Mouse (Mus musculus): ENCODE measurements at regions not wholly inside any gene's neighbourhood (a gene's known extent, or its start where the extent isn't known, plus 50 kb on each side); places are given as distances from the start of the nearest gene placed in this dataset.

DNA sequence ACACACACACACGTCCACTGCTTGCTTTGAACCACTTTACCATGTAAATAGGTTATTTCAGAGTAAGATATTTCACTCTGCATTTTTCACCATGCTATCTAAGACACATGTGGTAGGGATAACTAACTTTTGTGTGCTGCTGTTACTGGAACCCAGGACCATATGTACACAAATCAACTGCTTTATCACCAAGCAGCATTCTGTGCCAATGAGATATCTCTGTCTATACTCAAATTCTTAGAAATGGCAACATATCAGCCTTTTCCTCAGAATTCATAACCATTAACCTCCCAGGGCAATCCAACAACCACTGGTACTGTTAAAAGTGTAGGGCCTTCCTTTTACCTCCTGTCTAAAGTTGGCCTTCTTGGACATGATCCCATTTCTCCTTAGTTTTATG, 84.2 kb upstream of the Gria3 start:
- H3K36me3 ChIP-seq (ENCODE audit: control insufficient read depth in 1 of 2, insufficient read depth in 2 of 2, low read length in 2 of 2), result no peaks in the 10 kb centered on the region; a peak in 1 of 4 replicates
- H3K4me1 ChIP-seq (ENCODE audit: control insufficient read depth in 1 of 2, insufficient read depth in 2 of 2, low read length in 2 of 2), result peaks cover 0 to 3% of the 10 kb centered on the region in 2 experiments; a peak in 1 of 4 replicates
- H3K79me2 ChIP-seq (ENCODE audit: control insufficient read depth, insufficient read depth, low read length, poor library complexity), result no peaks in the 10 kb centered on the region
- no peak for DNase-seq (ENCODE audit: low read depth, low spot score)
- no peak overlapping the region for H3K27ac ChIP-seq (ENCODE audit: control insufficient read depth, low read depth, low read length)
- H3K27me3 ChIP-seq (ENCODE audit: control insufficient read depth in 1 of 2, insufficient read depth in 2 of 2, low read length in 2 of 2), result no peaks in the 10 kb centered on the region
- H3K9ac ChIP-seq (ENCODE audit: control insufficient read depth, low read depth, low read length, poor library complexity, severe bottlenecking), result no peak overlapping the region
- no peak overlapping the region for H3K4me3 ChIP-seq (ENCODE audit: control insufficient read depth in 1 of 2, insufficient read depth in 1 of 2, low read depth in 2 of 2, low read length in 2 of 2)
- TF ChIP-seq JUND (IDR thresholded peaks at IDR 0.05; ENCODE audit: low read depth, low read length), result no peak
- no peak for TF ChIP-seq ZNF384 (IDR thresholded peaks at IDR 0.05; ENCODE audit: low read depth, low read length)
- TF ChIP-seq ETS1 (IDR thresholded peaks at IDR 0.05; ENCODE audit: low read depth, low read length), result no peak
- 0 out of 2 replicates have a peak, but pooled peaks have one; percentile 24 for TF ChIP-seq GATA1 (IDR thresholded peaks at IDR 0.05; ENCODE audit: low read depth, low read length)
- peak in 1 of 2 experiments; percentile 49; a peak in 2 of 4 replicates for TF ChIP-seq EP300 (IDR thresholded peaks at IDR 0.05; ENCODE audit: low read depth in 1 of 2, low read length in 2 of 2)
- TF ChIP-seq MAX (IDR thresholded peaks at IDR 0.05; ENCODE audit: low read length), result no peak
- no peak for TF ChIP-seq HCFC1 (IDR thresholded peaks at IDR 0.05; ENCODE audit: low read depth, low read length)
- TF ChIP-seq MYB (IDR thresholded peaks at IDR 0.05; ENCODE audit: low read depth, low read length), result no peak
- no peak for TF ChIP-seq TCF12 (IDR thresholded peaks at IDR 0.05; ENCODE audit: low read depth, low read length)
- TF ChIP-seq CHD2 (IDR thresholded peaks at IDR 0.05; ENCODE audit: low read length), result no peak
- TF ChIP-seq USF2 (IDR thresholded peaks at IDR 0.05; ENCODE audit: borderline replicate concordance in 1 of 2, insufficient read depth in 1 of 2, low read depth in 1 of 2, low read length in 2 of 2), result no peak
- TF ChIP-seq NELFE (IDR thresholded peaks at IDR 0.05; ENCODE audit: low read depth, low read length), result no peak
- no peak for TF ChIP-seq POLR2A (IDR thresholded peaks at IDR 0.05; ENCODE audit: control insufficient read depth in 1 of 2, insufficient read depth in 1 of 2, low read depth in 1 of 2, low read length in 2 of 2, poor library complexity in 1 of 2)
- H3K9me3 ChIP-seq (replicated peaks; ENCODE audit: insufficient read depth, low read length), result no peaks in the 10 kb centered on the region

DNA sequence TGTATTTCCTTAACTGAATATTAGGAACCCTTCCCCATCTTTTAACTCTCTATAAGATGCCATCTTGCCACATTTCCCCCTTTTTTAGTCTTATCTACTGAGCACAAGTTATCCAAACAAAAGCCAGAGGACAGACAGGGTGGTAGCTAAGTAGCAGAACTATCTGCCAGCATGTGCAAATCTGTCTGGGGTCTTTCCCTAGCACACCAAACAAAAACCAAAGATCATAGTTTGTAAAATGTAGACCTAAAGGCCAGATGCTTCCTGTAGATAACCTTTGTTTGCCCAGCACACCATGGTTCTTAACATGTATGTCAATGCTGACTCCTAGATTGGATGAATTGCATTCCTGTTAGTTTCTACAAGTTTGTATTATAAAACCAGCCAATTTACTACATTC, 82.9 kb upstream of the Gria3 start:
- Histone ChIP-seq H3K9me3 (replicated peaks; ENCODE audit: insufficient read depth, low read length) (no peaks in the 10 kb centered on the region), H3K36me3 (ENCODE audit: control insufficient read depth in 1 of 2, insufficient read depth in 2 of 2, low read length in 2 of 2) (no peaks in the 10 kb centered on the region; a peak in 1 of 4 replicates), H3K4me1 (ENCODE audit: control insufficient read depth in 1 of 2, insufficient read depth in 2 of 2, low read length in 2 of 2) (peaks cover 0 to 3% of the 10 kb centered on the region in 2 experiments; a peak in 1 of 4 replicates), H3K27me3 (ENCODE audit: control insufficient read depth in 1 of 2, insufficient read depth in 2 of 2, low read length in 2 of 2) (no peaks in the 10 kb centered on the region), H3K9ac (ENCODE audit: control insufficient read depth, low read depth, low read length, poor library complexity, severe bottlenecking) (no peak overlapping the region), H3K79me2 (ENCODE audit: control insufficient read depth, insufficient read depth, low read length, poor library complexity) (no peaks in the 10 kb centered on the region), H3K4me3 (ENCODE audit: control insufficient read depth in 1 of 2, insufficient read depth in 1 of 2, low read depth in 2 of 2, low read length in 2 of 2) (no peak overlapping the region), H3K27ac (ENCODE audit: control insufficient read depth, low read depth, low read length) (no peak overlapping the region)
- TF ChIP-seq UBTF (IDR thresholded peaks at IDR 0.05; ENCODE audit: borderline replicate concordance, insufficient read depth, low read depth, low read length), result no peak
- TF ChIP-seq SMC3 (IDR thresholded peaks at IDR 0.05; ENCODE audit: low read depth, low read length), result no peak
- no peak for TF ChIP-seq KAT2A (conservative IDR thresholded peaks at IDR 0.05; ENCODE audit: low read depth, low read length)
- no peak for TF ChIP-seq MAFK (IDR thresholded peaks at IDR 0.05; ENCODE audit: borderline replicate concordance, low read depth, low read length)
- no peak for TF ChIP-seq CHD1 (IDR thresholded peaks at IDR 0.05; ENCODE audit: low read depth, low read length)
- TF ChIP-seq SIN3A (IDR thresholded peaks at IDR 0.05; ENCODE audit: low read length), result no peak
- no peak for TF ChIP-seq ZMIZ1 (IDR thresholded peaks at IDR 0.05; ENCODE audit: low read depth, low read length)
- no peak for TF ChIP-seq MEF2A (IDR thresholded peaks at IDR 0.05; ENCODE audit: extremely low read depth, insufficient replicate concordance, low read depth, low read length, poor library complexity, severe bottlenecking)
- no peak for TF ChIP-seq GABPA (IDR thresholded peaks at IDR 0.05; ENCODE audit: low read depth, low read length)
- TF ChIP-seq MAZ (IDR thresholded peaks at IDR 0.05; ENCODE audit: low read depth, low read length), result no peak
- TF ChIP-seq RAD21 (IDR thresholded peaks at IDR 0.05; ENCODE audit: low read depth, low read length), result no peak
- TF ChIP-seq E2F4 (IDR thresholded peaks at IDR 0.05; ENCODE audit: borderline replicate concordance, low read depth, low read length), result no peak
- no peak for TF ChIP-seq POLR2AphosphoS5 (IDR thresholded peaks at IDR 0.05; ENCODE audit: borderline replicate concordance, low read depth, low read length)
- TF ChIP-seq CHD2 (IDR thresholded peaks at IDR 0.05; ENCODE audit: low read length), result no peak
- TF ChIP-seq ZC3H11A (IDR thresholded peaks at IDR 0.05; ENCODE audit: low read depth, low read length), result no peak
- TF ChIP-seq MAX (IDR thresholded peaks at IDR 0.05; ENCODE audit: low read length), result no peak
- TF ChIP-seq USF1 (IDR thresholded peaks at IDR 0.05; ENCODE audit: low read depth, low read length), result no peak
- no peak for DNase-seq (ENCODE audit: low read depth, low spot score)

Measured in MEL (cell line).